Mouse (Mus musculus) urinary bladder, adult 18-20 months (tissue): Measurements from ENCODE around the gene Fgfbp3.
"Not testable (repeated sequence)": the region's sequence is repeated elsewhere in the genome, so short reads cannot be mapped to it uniquely, and the experiment has no call there.

ENCODE experiments used
- DNase-seq, 2 experiments: peaks; one replicate each; pipeline ENCODE4 v3.0.0; 2022; ENCODE audit warnings: low spot score in 2 of 2, mixed read lengths in 2 of 2

Gene Fgfbp3

DNA sequence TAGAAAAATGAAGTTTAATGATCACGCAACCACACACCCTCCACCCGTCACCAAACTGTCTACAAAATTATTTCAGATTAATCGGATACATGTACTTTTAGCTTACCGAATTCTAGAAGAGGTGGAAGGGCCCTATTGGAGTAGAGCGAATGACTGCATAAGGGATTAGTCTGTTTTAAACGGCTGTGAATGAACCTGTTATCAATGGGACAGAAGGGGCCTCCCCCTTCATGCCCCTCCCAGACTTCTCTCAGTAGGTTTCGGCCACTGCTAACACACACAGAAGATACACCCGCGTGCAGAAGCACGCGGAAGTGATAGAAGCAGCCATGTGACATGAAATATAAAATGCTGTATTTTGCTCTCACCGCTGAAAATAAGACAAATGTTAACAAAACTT lies at the start of gene Fgfbp3:
Gene Fgfbp3 (minus strand): TSS at position 150 of the 400 bp plus-strand sequence.
- DNase-seq, result no peak

- DNase-seq, result not testable (repeated sequence)
These were observed 43.3 kb upstream of the Fgfbp3 start for GRCm38 (mm10) chr19:36962544-36963260.

GRCm38 (mm10) chr19:36961320-36961719 lies 41.9 kb upstream of the Fgfbp3 start:
- DNase-seq, result no peak

DNA sequence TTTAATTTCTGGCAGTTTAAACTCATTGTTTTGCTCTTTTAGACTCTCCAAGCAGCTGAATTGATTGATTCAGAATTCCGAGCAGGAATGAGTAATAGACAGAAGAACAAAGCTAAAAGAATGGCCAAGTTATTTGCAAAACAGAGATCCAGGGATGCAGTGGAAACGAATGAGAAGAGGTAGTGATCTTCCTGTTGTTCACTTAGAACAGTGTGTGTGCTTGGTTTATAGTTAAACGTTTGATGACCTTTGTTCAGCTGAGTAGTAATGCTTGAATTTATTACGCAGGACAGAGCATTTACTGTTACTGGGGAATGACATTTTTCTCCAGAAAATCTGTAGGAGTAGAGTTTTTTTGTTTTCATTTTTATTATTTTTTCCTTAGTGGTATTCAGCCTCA lies 38.9 kb upstream of the Fgfbp3 start:
- no peak for DNase-seq

DNA sequence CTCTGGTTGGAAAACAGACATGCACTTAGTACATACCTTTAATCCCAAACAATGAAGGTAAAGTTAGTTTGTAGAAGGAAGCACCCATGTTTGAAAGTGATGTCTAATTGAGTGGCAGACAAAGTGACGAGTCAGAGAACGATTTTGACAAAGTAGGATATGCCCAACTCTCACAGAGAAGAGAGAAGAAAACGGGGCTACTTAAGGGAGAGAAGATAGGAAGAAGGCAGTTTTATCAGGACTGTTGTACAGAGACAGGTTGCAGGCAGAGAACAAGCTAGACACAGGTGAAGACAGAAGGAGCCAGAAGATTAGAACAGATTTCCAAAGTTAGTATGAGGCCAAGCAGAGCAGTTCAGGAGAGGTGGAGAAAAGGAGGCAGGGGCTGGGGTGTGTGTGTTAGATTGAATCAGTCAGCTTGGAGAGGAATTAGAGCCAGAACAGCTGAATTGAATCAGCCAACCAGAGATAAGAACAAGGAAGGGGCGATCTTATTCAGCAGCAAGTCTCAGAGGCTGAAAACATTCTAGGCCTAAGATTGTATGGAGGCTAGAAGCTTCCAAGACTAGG lies 34.3 kb upstream of the Fgfbp3 start:
- no peak for DNase-seq

- no peak for DNase-seq
These were observed 20.6 kb upstream of the Fgfbp3 start for GRCm38 (mm10) chr19:36940064-36940463.

DNA sequence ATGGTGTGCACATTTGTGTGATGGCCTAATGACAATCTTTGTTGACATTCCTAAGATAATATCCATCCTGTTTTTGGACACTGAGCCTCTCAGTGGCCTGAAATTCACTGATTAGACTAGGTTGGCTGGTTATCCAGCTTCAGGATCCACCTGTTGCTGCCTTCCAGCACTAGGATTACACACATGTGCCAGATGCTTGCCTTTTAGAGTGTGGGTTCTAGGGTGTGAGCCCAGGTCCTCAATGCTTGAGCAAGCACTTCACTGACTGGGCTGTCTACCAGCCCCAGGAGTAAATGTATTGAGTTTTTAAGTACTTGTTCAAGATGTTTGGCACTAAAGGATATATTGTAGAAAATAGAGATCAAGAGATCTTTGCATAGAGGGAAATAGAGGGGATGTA lies 18.6 kb upstream of the Fgfbp3 start:
- no peak for DNase-seq

DNA sequence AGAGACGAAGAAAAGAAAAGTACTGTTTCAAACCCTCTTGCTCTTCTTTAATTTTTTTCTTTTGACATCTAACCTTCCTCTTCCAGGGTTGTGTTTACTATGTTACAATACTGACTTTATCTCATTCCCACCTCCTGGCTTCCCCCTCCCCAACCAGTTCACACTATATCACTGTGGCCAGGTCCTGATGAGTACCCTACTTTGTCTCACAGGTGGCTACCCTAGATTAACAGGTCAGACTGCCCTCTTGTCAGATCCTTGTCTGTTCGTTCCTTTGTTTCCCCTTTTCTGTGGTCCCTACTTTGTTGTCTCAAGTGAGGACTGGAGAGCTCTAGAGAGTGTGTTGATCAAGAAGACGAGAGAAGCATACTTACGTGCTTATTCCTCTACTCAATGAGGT lies 16.9 kb upstream of the Fgfbp3 start:
- DNase-seq, result no peak

- DNase-seq, result no peak
These were observed 13.2 kb upstream of the Fgfbp3 start for GRCm38 (mm10) chr19:36932613-36933012.

DNA sequence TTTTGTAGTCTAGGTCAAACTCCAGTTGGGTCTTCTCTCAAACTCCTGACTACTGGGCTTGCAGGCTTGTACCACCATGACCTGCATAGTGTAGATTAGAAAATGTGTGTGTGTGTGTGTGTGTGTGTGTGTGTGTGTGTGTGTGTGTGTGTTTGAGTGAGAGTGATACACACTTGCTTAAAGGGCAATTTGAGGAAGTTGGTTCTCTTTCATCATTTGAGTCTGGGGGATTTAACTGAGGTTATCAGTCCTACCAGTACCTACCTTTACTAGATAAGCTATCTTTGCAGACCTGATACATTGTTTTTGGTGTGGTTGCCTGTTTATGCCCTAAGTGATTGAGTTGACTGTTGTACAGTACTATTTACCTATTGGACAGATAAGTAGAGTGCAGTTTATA lies 12.7 kb upstream of the Fgfbp3 start:
- DNase-seq, result no peak

- DNase-seq, result no peak
These were observed 10.4 kb upstream of the Fgfbp3 start for GRCm38 (mm10) chr19:36929816-36930215.

DNA sequence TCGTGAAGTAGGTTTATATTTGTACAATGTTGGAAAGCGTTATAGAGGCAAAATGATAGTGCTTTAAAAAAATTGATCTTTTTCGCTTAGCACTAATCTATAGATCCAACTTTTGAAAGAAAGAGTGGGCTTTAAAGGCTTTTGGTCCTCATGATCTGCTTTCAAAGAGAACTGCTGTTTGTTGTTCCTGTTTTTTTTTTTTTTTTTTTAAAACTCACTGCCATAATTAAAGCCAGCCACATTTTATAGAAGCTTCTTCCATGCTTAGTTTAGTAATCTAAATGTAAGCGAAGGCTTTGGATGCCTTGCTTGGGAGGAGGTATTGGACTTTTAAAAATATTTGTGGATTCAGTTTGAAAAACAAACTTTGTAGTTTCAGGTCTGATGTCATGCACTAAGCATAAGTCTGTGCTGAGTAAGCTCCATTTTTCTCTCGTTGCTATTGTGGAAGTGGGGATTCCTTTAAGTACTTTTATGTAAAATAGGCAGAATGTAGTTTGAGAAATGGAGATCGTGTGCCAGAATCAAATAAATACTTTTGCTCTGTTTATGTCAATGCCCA lies 8.5 kb upstream of the Fgfbp3 start:
- no peak for DNase-seq

DNA sequence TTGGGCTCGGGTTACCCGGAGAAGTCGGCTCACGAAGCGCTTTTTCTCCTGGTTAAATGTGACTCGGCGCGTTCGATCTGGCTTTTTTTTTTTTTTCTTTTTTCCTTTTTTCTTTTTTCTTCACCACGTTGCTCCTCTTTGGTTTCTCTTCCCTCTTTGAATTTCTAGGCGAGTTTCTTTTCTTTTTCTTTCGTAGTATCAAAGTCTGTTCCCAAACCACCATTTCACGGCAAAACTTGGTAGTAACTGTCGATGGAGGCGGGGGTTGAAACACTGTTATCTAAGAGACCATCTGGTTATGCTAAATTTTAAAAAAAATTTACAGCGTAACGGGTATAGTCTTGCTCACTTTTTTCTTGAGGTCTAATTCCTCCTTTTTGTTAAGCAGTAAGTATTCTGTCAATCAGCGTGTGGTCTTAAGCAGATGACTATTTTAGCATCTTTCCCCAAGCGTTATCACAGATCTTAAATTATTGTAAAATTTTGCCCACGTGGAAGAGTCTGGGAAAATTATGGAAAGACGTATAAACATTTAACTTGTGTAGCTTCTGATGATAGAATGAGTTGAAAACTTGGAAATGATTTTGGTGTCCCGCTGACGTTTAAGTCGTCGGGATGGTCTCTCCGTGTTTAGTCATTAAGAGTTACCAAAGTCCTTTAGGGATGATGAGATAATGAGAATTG lies 7.3 kb upstream of the Fgfbp3 start:
- no peak for DNase-seq

DNA sequence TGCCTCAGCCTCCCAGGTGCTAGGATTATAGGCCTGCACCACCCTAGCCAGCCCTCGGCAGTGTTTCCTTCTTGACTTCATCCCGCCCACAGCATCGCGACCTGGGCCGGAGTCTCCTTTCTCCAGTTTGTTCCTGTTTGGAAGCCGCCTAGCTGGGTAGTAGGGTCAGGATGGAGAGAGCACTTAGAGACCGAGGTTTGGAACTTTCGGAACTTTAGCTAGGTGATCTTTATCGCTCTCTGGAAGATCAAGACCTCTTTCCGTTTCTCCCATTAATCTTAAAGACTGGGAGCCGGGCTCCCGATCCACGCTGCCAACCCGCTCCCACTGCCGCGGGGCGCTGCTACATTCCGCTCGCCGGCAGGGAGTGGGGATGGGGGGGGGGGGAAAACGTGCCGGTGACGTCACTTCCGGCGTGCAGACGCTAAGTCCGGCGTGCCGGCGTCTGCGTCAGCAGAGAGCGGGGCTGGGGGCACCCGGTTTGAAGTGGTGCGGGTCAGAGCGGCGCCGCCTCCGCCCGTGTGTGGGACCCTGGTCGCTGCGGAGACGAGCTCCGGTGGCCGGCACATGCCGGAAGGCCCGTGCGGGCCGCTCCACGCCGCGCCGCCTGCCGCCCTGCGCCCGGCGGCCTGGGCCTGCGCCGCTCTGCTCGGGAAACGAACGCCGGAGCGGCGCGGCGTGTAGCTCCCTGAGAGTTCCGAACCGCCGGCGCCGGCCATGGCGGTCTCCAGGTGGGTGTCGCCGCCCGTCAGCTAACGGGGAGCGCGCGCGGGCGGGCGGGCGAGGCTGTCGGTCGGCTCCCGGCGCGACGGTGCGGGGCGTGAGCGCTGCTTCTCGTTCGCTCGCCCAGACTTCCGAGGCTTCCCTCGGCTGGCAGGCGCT lies 6.5 kb upstream of the Fgfbp3 start, which contains the start of gene Btaf1:
Gene Btaf1 (plus strand): TSS at position 409 of the 882 bp plus-strand sequence.
- peak; percentile 70 to 87 for DNase-seq

DNA sequence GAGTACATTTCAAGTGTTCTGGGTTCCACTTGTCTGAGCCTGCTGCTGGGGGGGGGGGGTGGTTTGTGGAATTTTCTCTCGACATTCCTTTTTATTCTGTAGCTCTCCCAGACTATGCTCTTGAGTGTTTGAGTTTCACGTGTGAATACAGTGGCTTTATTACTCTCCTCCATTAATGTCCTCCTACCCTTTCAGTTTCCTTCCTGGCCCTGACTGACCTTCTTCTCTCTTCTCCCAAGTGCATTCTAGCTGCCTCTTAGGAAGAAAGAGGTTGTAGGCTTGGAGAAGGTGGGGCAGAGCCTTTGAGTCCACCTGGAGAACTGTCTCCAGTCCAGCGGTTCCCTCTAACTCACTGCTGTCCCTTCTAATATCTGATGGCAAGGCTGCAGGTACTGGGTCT lies 3.5 kb upstream of the Fgfbp3 start:
- DNase-seq, result no peak

GRCm38 (mm10) chr19:36922015-36922414 lies 2.6 kb upstream of the Fgfbp3 start:
- no peak for DNase-seq

GRCm38 (mm10) chr19:36918441-36919301 lies 744 bp downstream of the Fgfbp3 start:
- peak; percentile 67 to 89 for DNase-seq

DNA sequence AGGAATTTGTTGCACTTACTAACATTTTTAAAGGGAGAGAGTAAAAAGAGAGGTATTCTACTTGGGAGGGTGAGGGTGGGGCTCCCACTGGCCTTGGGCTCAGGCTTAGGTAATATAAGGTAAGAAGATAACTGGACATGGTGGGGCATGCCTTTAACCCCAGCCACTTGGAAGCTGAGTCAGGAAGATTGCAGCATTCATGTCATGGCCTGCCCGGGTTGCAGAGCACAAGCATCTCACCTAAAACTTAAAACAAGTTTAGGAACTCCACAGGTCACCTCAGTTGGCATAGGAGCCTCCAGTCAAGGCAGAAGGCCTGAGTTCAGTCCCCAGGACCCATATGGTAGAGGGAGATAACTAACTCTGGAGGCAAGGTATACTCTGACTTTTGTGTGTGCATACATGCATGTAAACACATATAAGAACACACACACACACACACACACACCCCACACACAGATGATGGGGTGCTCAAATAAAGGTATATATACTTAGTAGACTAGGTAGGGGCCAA lies 2.5 kb downstream of the Fgfbp3 start:
- no peak for DNase-seq

- no peak for DNase-seq
These were observed 3.2 kb downstream of the Fgfbp3 start for GRCm38 (mm10) chr19:36916206-36916605.

DNA sequence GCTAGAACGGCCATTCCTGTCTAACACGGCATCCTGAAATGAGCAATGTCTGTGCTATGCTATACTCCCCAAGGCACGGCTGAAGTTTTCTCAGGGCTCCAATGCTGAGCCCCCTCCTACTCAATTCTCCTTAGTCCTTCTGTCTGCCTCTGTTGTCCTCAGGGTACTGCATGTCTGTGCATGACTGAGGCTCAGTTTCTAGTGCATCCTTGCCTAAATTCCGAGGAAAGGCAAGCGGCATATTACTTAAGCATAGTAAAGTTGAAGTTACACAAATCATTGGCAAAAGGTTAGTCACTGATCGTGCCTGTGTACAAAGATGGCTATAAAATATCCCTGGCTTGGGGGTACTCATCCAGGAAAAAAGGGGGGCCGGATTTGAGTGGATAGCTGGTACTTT lies 6.4 kb downstream of the Fgfbp3 start:
- DNase-seq, result no peak
